ENCODE assay signal across 9 mouse cellular contexts in the genomic region with DNA sequence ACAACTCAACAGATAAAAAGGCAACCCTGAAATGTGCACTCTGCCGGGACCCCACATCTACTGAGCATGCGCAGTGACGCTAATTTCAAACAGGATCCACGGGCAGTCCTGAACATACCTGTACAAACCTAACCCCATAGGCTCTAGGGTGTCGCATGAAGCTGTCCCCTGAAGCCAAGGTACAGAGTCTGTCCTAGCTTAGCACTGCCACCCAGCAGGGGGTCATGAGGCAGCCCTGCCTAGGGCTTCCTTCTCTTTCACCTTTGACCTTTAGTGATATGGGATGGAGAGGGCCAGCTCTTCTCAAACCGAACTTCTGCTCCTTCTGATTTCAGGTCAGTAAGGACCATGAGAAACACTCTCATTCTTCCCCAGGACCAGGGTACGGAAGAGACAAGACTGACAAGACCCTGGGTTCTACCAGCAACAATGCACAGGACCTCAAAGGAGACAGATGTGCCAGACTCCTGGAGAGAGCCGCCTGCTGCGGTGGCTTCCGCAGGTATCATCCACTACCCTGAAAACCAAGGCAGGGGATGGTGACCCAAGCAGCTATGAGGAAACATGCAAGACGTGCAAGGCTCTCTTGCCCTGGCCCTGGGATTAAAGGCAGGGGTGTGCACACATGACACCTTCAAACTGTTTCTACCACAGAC. TPM values are rescaled to one million over a fixed set of nuclear protein-coding genes. Genes with fewer than 3 reads are reported as not detected.
DNase-seq lines count a peak whose midpoint lies in the region; ATAC-seq and TF ChIP-seq lines count a peak whose summit lies in the region.
"Had no signal": no experiment of that assay in that cellular context is flagged by ENCODE, and none has a peak within 500 bp of the region (broad histone marks: within the 10 kb centered on the region; RNA-seq: fewer than 3 reads in every experiment).

No protein-coding gene starts in this region.

- in situ Hi-C loops in ES-E14 (cut with MboI; ENCODE audit: low sequenced_read_pairs in 2 of 2, unreplicated experiment in 2 of 2): no loop called here

- no peak for TF ChIP-seq CTCF in forebrain, postnatal 0 days (IDR thresholded peaks at IDR 0.05; ENCODE audit: low read depth)

- WGBS in heart, embryonic 14.5 days: 74% methylated on average over 11 of the region's 11 CpGs
- 82% methylated on average over 11 of the region's 11 CpGs for WGBS in forebrain, postnatal 0 days
- WGBS in liver, embryonic 13.5 days (ENCODE audit: insufficient replicate concordance): 72% methylated on average over 11 of the region's 11 CpGs

- H3K27me3 ChIP-seq in heart, embryonic 14.5 days (ENCODE audit: control insufficient read depth, insufficient read depth, low read length): no peaks in the 10 kb centered on the region
- no peaks in the 10 kb centered on the region for H3K27me3 ChIP-seq in forebrain, postnatal 0 days (ENCODE audit: insufficient read depth, low read length)
- H3K27me3 ChIP-seq in liver, embryonic 13.5 days: no peaks in the 10 kb centered on the region
- H3K27me3 ChIP-seq: CH12.LX had no signal

- intact Hi-C loops in heart, postnatal 25 days (cut with DNase I): no loop called here

- peaks cover 36 to 48% of the 10 kb centered on the region in 2 experiments for H3K4me1 ChIP-seq in heart, embryonic 14.5 days (ENCODE audit: control insufficient read depth in 2 of 2, insufficient read depth in 2 of 2, low read length in 2 of 2)
- peaks cover 0 to 30% of the 10 kb centered on the region in 2 experiments; a peak in 3 of 4 replicates for H3K4me1 ChIP-seq in ES-E14 (ENCODE audit: control insufficient read depth in 2 of 2, insufficient read depth in 2 of 2, low read length in 2 of 2, poor library complexity in 1 of 2)
- peaks cover 21% of the 10 kb centered on the region for H3K4me1 ChIP-seq in forebrain, postnatal 0 days (ENCODE audit: insufficient read depth)
- H3K4me1 ChIP-seq in liver, embryonic 13.5 days (replicated peaks): peaks cover 66% of the 10 kb centered on the region

- H3K27ac ChIP-seq in heart, embryonic 14.5 days (replicated peaks in 1 of 2; ENCODE audit: control insufficient read depth in 1 of 2, insufficient read depth in 1 of 2, low read depth in 2 of 2, low read length in 2 of 2): peak overlapping the region; percentile 2 to 86; a peak in 3 of 4 replicates
- no peak overlapping the region for H3K27ac ChIP-seq in ES-E14 (ENCODE audit: insufficient read depth, low read depth, low read length, poor library complexity, severe bottlenecking)
- 0 out of 2 replicates have a peak overlapping the region, but pooled peaks have one; percentile 6 for H3K27ac ChIP-seq in forebrain, postnatal 0 days (ENCODE audit: low read depth, low read length)
- H3K27ac ChIP-seq in liver, embryonic 13.5 days: peak overlapping the region; percentile 96

- ATAC-seq in heart, embryonic 14.5 days (ENCODE audit: insufficient number of reproducible peaks, insufficient read depth, low FRiP score, low read depth): no peak
- no peak for ATAC-seq in forebrain, postnatal 0 days
- no peak for ATAC-seq in liver, embryonic 13.5 days (ENCODE audit: low read depth)

- peaks cover 4% of the 10 kb centered on the region for H3K9me3 ChIP-seq in heart, embryonic 14.5 days (ENCODE audit: control insufficient read depth, low read length)
- H3K9me3 ChIP-seq in ES-E14 (ENCODE audit: control insufficient read depth, insufficient read depth, low read depth, low read length): no peaks in the 10 kb centered on the region
- H3K9me3 ChIP-seq in forebrain, postnatal 0 days (ENCODE audit: low read length): no peaks in the 10 kb centered on the region
- H3K9me3 ChIP-seq in liver, embryonic 13.5 days (replicated peaks): peaks cover 9% of the 10 kb centered on the region

- peak overlapping the region; percentile 91; the same call in 1 of the 2 replicates for H3K9ac ChIP-seq in heart, embryonic 14.5 days (ENCODE audit: low read length)
- no peak overlapping the region for H3K9ac ChIP-seq in ES-E14 (ENCODE audit: insufficient read depth, low read depth, low read length, poor library complexity, severe bottlenecking)
- no peak overlapping the region for H3K9ac ChIP-seq in forebrain, postnatal 0 days
- peak overlapping the region; percentile 90 for H3K9ac ChIP-seq in liver, embryonic 13.5 days

- no peak for DNase-seq in heart, postnatal 25 days (ENCODE audit: low spot score)
- DNase-seq in ES-E14 (ENCODE audit: low read depth, low spot score): no peak
- no peak for DNase-seq in forebrain, postnatal 0 days
- no peak for DNase-seq in liver, embryonic 13.5 days
- DNase-seq in spleen, postnatal 4 days (ENCODE audit: low spot score in 2 of 2): no peak
- no peak for DNase-seq in embryo, embryonic 10 days (ENCODE audit: low spot score)
- no peak for DNase-seq in left cerebral cortex, adult 9 months (ENCODE audit: low spot score in 2 of 2)

- peaks cover 8% of the 10 kb centered on the region for H3K36me3 ChIP-seq in heart, embryonic 14.5 days (ENCODE audit: control insufficient read depth, insufficient read depth, low read length)
- peaks cover 2% of the 10 kb centered on the region; the same call in 1 of the 2 replicates for H3K36me3 ChIP-seq in ES-E14 (ENCODE audit: control insufficient read depth, insufficient read depth, low read length, poor library complexity, severe bottlenecking)
- peaks cover 13% of the 10 kb centered on the region for H3K36me3 ChIP-seq in forebrain, postnatal 0 days (ENCODE audit: insufficient read depth)
- peaks cover 32% of the 10 kb centered on the region for H3K36me3 ChIP-seq in liver, embryonic 13.5 days

- no peak overlapping the region for H3K4me3 ChIP-seq in heart, embryonic 14.5 days (ENCODE audit: control insufficient read depth in 1 of 2, insufficient read depth in 1 of 2, low read depth in 1 of 2, low read length in 2 of 2)
- peak overlapping the region; percentile 10 to 41; a peak in 3 of 4 replicates for H3K4me3 ChIP-seq in ES-E14 (ENCODE audit: insufficient read depth in 1 of 2, low read depth in 1 of 2, low read length in 2 of 2, poor library complexity in 1 of 2, severe bottlenecking in 1 of 2)
- no peak overlapping the region for H3K4me3 ChIP-seq in forebrain, postnatal 0 days (ENCODE audit: low read depth, low read length)
- H3K4me3 ChIP-seq in liver, embryonic 13.5 days (replicated peaks): peak overlapping the region; percentile 81

- peak overlapping the region; percentile 96 for H3K4me2 ChIP-seq in heart, embryonic 14.5 days (ENCODE audit: low read length)
- H3K4me2 ChIP-seq in forebrain, postnatal 0 days (ENCODE audit: low read depth): peak overlapping the region; percentile 85; the same call in 1 of the 2 replicates
- H3K4me2 ChIP-seq in liver, embryonic 13.5 days: peak overlapping the region; percentile 98

TF ChIP-seq in ES-E14, 5 proteins besides CTCF, POLR2A, EP300 and RAD21:
- no peak for TF ChIP-seq CHD2 (IDR thresholded peaks at IDR 0.05; ENCODE audit: low read depth, low read length)
- TF ChIP-seq ZC3H11A (IDR thresholded peaks at IDR 0.05; ENCODE audit: borderline replicate concordance, low read depth, low read length): no peak
- no peak for TF ChIP-seq MAFK (IDR thresholded peaks at IDR 0.05; ENCODE audit: insufficient read depth, low read depth, low read length)
- TF ChIP-seq HCFC1 (IDR thresholded peaks at IDR 0.05; ENCODE audit: borderline replicate concordance, insufficient read depth, low read length): no peak
- no peak for TF ChIP-seq ZNF384 (IDR thresholded peaks at IDR 0.05; ENCODE audit: low read depth, low read length)

RNA-seq across cellular contexts. Expression of gene Cdc42ep4, which starts 3.8 kb away (rescaled TPM):
- polyA plus RNA-seq in heart, embryonic 14.5 days (2014; fragmentation: Nextera tagmentation; extraction: Ambion mirVana): 13.3 and 16.8 TPM in 2 replicates
- 10 to 100 TPM; 12.5 to 17.7 TPM for total RNA-seq in heart, postnatal 25 days (2021)
- 17.8 and 20.7 TPM in 2 replicates for total RNA-seq in ES-E14 (2012; rRNA removed)
- total RNA-seq in forebrain, postnatal 0 days (2014; rRNA removed): 86.6 and 102 TPM in 2 replicates
- polyA plus RNA-seq in forebrain, postnatal 0 days (2015; fragmentation: Nextera tagmentation; extraction: Ambion mirVana): 75.4 and 81.0 TPM in 2 replicates
- polyA plus RNA-seq in liver, embryonic 13.5 days (2015; fragmentation: Nextera tagmentation; extraction: Ambion mirVana): 17.3 and 18.4 TPM in 2 replicates

RNA-seq across cellular contexts. Expression of gene Cpsf4l, which starts 38.0 kb away (rescaled TPM):
- polyA plus RNA-seq in heart, embryonic 14.5 days (2014; fragmentation: Nextera tagmentation; extraction: Ambion mirVana): 0.18 and 0.19 TPM in 2 replicates
- not detected for total RNA-seq in heart, postnatal 25 days (2021)
- 19.6 and 35.0 TPM in 2 replicates for total RNA-seq in ES-E14 (2012; rRNA removed)
- total RNA-seq in forebrain, postnatal 0 days (2014; rRNA removed): not detected in 2 replicates
- 0.10 and 0.30 TPM in 2 replicates for polyA plus RNA-seq in forebrain, postnatal 0 days (2015; fragmentation: Nextera tagmentation; extraction: Ambion mirVana)
- polyA plus RNA-seq in liver, embryonic 13.5 days (2015; fragmentation: Nextera tagmentation; extraction: Ambion mirVana): not detected in 2 replicates

Comparison
In these comparisons a context has a peak if more than half of its experiments do, and no peak if none do; other contexts are left out.
1. H3K4me3 ChIP-seq: peak in ES-E14 (2 of 2) and liver, embryonic 13.5 days (single experiment); none in heart, embryonic 14.5 days (0 of 2) and forebrain, postnatal 0 days (single experiment).
2. H3K9ac ChIP-seq: peak in heart, embryonic 14.5 days (single experiment) and liver, embryonic 13.5 days (single experiment); none in ES-E14 (single experiment) and forebrain, postnatal 0 days (single experiment).
3. RNA of gene Cpsf4l, which starts 38.0 kb away (total RNA-seq): 19.6 to 35.0 TPM in ES-E14; not detected in heart, postnatal 25 days and not detected in forebrain, postnatal 0 days; every median in the first group is over 10 times any median in the second.
4. Peak in every context shown above with its lines, with median percentiles within 50 percentile points of each other: H3K4me2 ChIP-seq.